Mouse (Mus musculus) ES-E14 (cell line): ENCODE results near the gene Leprot. TPM values are rescaled to one million over a fixed set of nuclear protein-coding genes. Genes with fewer than 3 reads are reported as not detected.

Experiments used
- DNase-seq: peaks from one replicate; pipeline ENCODE4 v3.0.0-alpha.2; 2013; ENCODE audit warnings: low read depth, low spot score
- H3K27ac ChIP-seq: 2 replicates; pipeline ENCODE4 v1.5.1; 2012; ENCODE audit warnings: low read depth, mild to moderate bottlenecking, low read length, moderate library complexity, mixed read lengths; ENCODE audit not compliant: poor library complexity, insufficient read depth, severe bottlenecking
- H3K36me3 ChIP-seq: 2 replicates; pipeline ENCODE4 v1.6.1; 2012; ENCODE audit warnings: mild to moderate bottlenecking, low read length, moderate library complexity, mixed read lengths; ENCODE audit not compliant: control insufficient read depth, poor library complexity, insufficient read depth, severe bottlenecking
- H3K4me1 ChIP-seq, 2 experiments: fragments of 150-350 bp in 1 of 2; sonication (generic) in 1 of 2; 2 replicates each; pipeline ENCODE4 v1.6.1; 2012; ENCODE audit warnings: low read length in 2 of 2, mild to moderate bottlenecking in 1 of 2, mixed read lengths in 1 of 2; ENCODE audit not compliant: control insufficient read depth in 2 of 2, insufficient read depth in 2 of 2, poor library complexity in 1 of 2
- H3K4me3 ChIP-seq, 2 experiments: fragments of 150-350 bp in 1 of 2; sonication (generic) in 1 of 2; 2 replicates each; pipeline ENCODE4 v1.5.1; 2012; ENCODE audit warnings: low read length in 2 of 2, low read depth in 1 of 2, mild to moderate bottlenecking in 1 of 2, mixed read lengths in 1 of 2; ENCODE audit not compliant: insufficient read depth in 1 of 2, poor library complexity in 1 of 2, severe bottlenecking in 1 of 2
- H3K9ac ChIP-seq: 2 replicates; pipeline ENCODE4 v1.6.1; 2012; ENCODE audit warnings: low read depth, mild to moderate bottlenecking, low read length, mixed read lengths; ENCODE audit not compliant: poor library complexity, insufficient read depth, severe bottlenecking
- H3K9me3 ChIP-seq: fragments of 150-350 bp; sonication (generic); 2 replicates; pipeline ENCODE4 v1.6.1; 2012; ENCODE audit warnings: low read depth, mild to moderate bottlenecking, low read length; ENCODE audit not compliant: control insufficient read depth, insufficient read depth
- CHD2 ChIP-seq: IDR thresholded peaks from 2 replicates; pipeline ENCODE4 v1.6.1; 2014; ENCODE audit warnings: mild to moderate bottlenecking, low read depth, low read length, inconsistent platforms
- HCFC1 ChIP-seq: IDR thresholded peaks from 2 replicates; pipeline ENCODE4 v1.6.1; 2012; ENCODE audit warnings: low read length, inconsistent platforms, borderline replicate concordance; ENCODE audit not compliant: insufficient read depth
- MAFK ChIP-seq: IDR thresholded peaks from 2 replicates; pipeline ENCODE4 v1.6.1; 2014; ENCODE audit warnings: mild to moderate bottlenecking, low read depth, low read length, inconsistent platforms; ENCODE audit not compliant: insufficient read depth
- ZC3H11A ChIP-seq: IDR thresholded peaks from 2 replicates; pipeline ENCODE4 v1.6.1; 2012; ENCODE audit warnings: low read depth, mild to moderate bottlenecking, inconsistent platforms, low read length, borderline replicate concordance
- ZNF384 ChIP-seq: IDR thresholded peaks from 2 replicates; pipeline ENCODE4 v1.6.1; 2012; ENCODE audit warnings: low read depth, low read length, inconsistent platforms
- in situ Hi-C, 2 experiments: fragments of 600-800 bp; cut with MboI; formaldehyde crosslinking; loops; one replicate each; pipeline ENCODE4 v1.15.1; 2025; ENCODE audit warnings: low sequenced_read_pairs in 2 of 2, inconsistent platforms in 1 of 2; ENCODE audit not compliant: unreplicated experiment in 2 of 2
- total RNA-seq: library from RNA; depleted of rRNA; stranded (reverse); fragments of 300-350 nt; gene quantifications from 2 replicates; pipeline ENCODE4 v1.2.3, GENCODE M21; 2012

Leprot gene
- total RNA-seq, 1 experiment, result 81.6 TPM

GRCm38 (mm10) chr4:101686227-101686810, 38.8 kb downstream of the Leprot start:
- H3K36me3 ChIP-seq, result no peaks in the 10 kb centered on the region
- in situ Hi-C loops, result no loop called here
- H3K4me1 ChIP-seq, result no peaks in the 10 kb centered on the region
- DNase-seq, result no peak
- no peak for TF ChIP-seq MAFK
- TF ChIP-seq HCFC1, result no peak
- TF ChIP-seq ZNF384, result no peak
- TF ChIP-seq ZC3H11A, result no peak
- TF ChIP-seq CHD2, result no peak
- H3K4me3 ChIP-seq, result no peak overlapping the region
- H3K9ac ChIP-seq, result no peak overlapping the region
- H3K27ac ChIP-seq, result no peak overlapping the region
- H3K9me3 ChIP-seq, result no peaks in the 10 kb centered on the region

- Histone ChIP-seq H3K4me3 (no peak overlapping the region), H3K27ac (no peak overlapping the region), H3K9me3 (no peaks in the 10 kb centered on the region), H3K4me1 (no peaks in the 10 kb centered on the region), H3K9ac (no peak overlapping the region), H3K36me3 (no peaks in the 10 kb centered on the region)
- in situ Hi-C loops, result no loop called here
- TF ChIP-seq HCFC1 (no peak), CHD2 (no peak), ZNF384 (no peak), MAFK (no peak), ZC3H11A (no peak)
- no peak for DNase-seq
Observed at GRCm38 (mm10) chr4:101689241-101689640, 41.7 kb downstream of the Leprot start.

- in situ Hi-C loops, result no loop called here
- Histone ChIP-seq H3K9me3 (no peaks in the 10 kb centered on the region), H3K27ac (no peak overlapping the region), H3K9ac (no peak overlapping the region), H3K36me3 (no peaks in the 10 kb centered on the region), H3K4me3 (no peak overlapping the region), H3K4me1 (no peaks in the 10 kb centered on the region)
- DNase-seq, result no peak
- TF ChIP-seq ZC3H11A (no peak), ZNF384 (no peak), CHD2 (no peak), MAFK (no peak)
Observed at GRCm38 (mm10) chr4:101689645-101690044, 42.1 kb downstream of the Leprot start.

GRCm38 (mm10) chr4:101692892-101693291, 45.4 kb downstream of the Leprot start:
- no peaks in the 10 kb centered on the region for H3K4me1 ChIP-seq
- H3K27ac ChIP-seq, result no peak overlapping the region
- no peak for DNase-seq
- no peaks in the 10 kb centered on the region for H3K36me3 ChIP-seq
- H3K9ac ChIP-seq, result no peak overlapping the region
- TF ChIP-seq HCFC1 (no peak), CHD2 (no peak), ZC3H11A (no peak), ZNF384 (no peak), MAFK (no peak)
- H3K9me3 ChIP-seq, result no peaks in the 10 kb centered on the region
- no peak overlapping the region for H3K4me3 ChIP-seq
- in situ Hi-C loops, result no loop called here

GRCm38 (mm10) chr4:101694529-101694928, 47.0 kb downstream of the Leprot start:
- Histone ChIP-seq H3K4me3 (no peak overlapping the region), H3K27ac (no peak overlapping the region), H3K9me3 (no peaks in the 10 kb centered on the region), H3K9ac (no peak overlapping the region), H3K4me1 (no peaks in the 10 kb centered on the region), H3K36me3 (no peaks in the 10 kb centered on the region)
- DNase-seq, result no peak
- in situ Hi-C loops, result no loop called here
- TF ChIP-seq CHD2 (no peak), HCFC1 (no peak), ZC3H11A (no peak), ZNF384 (no peak), MAFK (no peak)
